Mouse (Mus musculus) effector memory CD4-positive, alpha-beta T cell, adult 5 months (primary cell): ENCODE measurements around the gene Vax2. TPM values are rescaled to one million over a fixed set of nuclear protein-coding genes. Genes with fewer than 3 reads are reported as not detected.

Source experiments
- polyA plus RNA-seq: library from polyadenylated mRNA; unstranded; fragments of 100-300 nt; shearing (Covaris generic); gene quantifications from one replicate; pipeline ENCODE4 v1.2.1, GENCODE M21; 2017

The Vax2 gene
- polyA plus RNA-seq = 4.3 TPM

GRCm38 (mm10) chr6:83711067-83711675, at the start of gene Vax2:
TSS of gene Vax2 (plus strand) at chr6:83711264.

GRCm38 (mm10) chr6:83677757-83678156, 33.3 kb upstream of the Vax2 start, which contains the start of gene Cd207:
TSS of gene Cd207 (minus strand) at chr6:83677857.

GRCm38 (mm10) chr6:83742761-83743160, 31.7 kb downstream of the Vax2 start, which contains the start of gene Atp6v1b1:
TSS of gene Atp6v1b1 (plus strand) at chr6:83742990.

GRCm38 (mm10) chr6:83762344-83762743, 51.3 kb downstream of the Vax2 start, which contains the start of gene Ankrd53:
TSS of gene Ankrd53 (plus strand) at chr6:83762644.

GRCm38 (mm10) chr6:83775638-83776293, 64.7 kb downstream of the Vax2 start, which contains the start of gene Tex261:
TSS of gene Tex261 (minus strand) at chr6:83775813.

Other genes starting within 250 kb of the Vax2 start
- 83.1 TPM for gene Dguok, start 204.3 kb upstream of the Vax2 start, polyA plus RNA-seq
- 0.55 TPM for gene Actg2, start 175.0 kb upstream of the Vax2 start, polyA plus RNA-seq
- 23.2 TPM for gene Stambp, start 138.5 kb upstream of the Vax2 start, polyA plus RNA-seq
- not detected for gene Clec4f, start 55.1 kb upstream of the Vax2 start, polyA plus RNA-seq
- gene Cd207, start 33.4 kb upstream of the Vax2 start, polyA plus RNA-seq = not detected
- gene Atp6v1b1, start 31.7 kb downstream of the Vax2 start, polyA plus RNA-seq = 0.47 TPM
- not detected for gene Ankrd53, start 51.4 kb downstream of the Vax2 start, polyA plus RNA-seq
- 64.6 TPM for gene Tex261, start 64.5 kb downstream of the Vax2 start, polyA plus RNA-seq
- gene Nagk, start 83.7 kb downstream of the Vax2 start, polyA plus RNA-seq = 12.7 TPM
- 61.9 TPM for gene Paip2b, start 120.5 kb downstream of the Vax2 start, polyA plus RNA-seq
- gene Zfp638, start 155.8 kb downstream of the Vax2 start, polyA plus RNA-seq = 86.7 TPM